Mouse (Mus musculus) erythroblast, embryonic 14.5 days (primary cell): ENCODE measurements around the gene Snapin.

Experiments used
- GATA1 ChIP-seq: IDR thresholded peaks from 2 replicates; pipeline ENCODE4 v1.6.1; 2012; ENCODE audit warnings: low read length, inconsistent platforms, mixed read lengths
- TAL1 ChIP-seq: IDR thresholded peaks from 3 replicates; pipeline ENCODE4 v1.6.1; 2012; ENCODE audit warnings: low read length, inconsistent platforms, mixed read lengths

DNA sequence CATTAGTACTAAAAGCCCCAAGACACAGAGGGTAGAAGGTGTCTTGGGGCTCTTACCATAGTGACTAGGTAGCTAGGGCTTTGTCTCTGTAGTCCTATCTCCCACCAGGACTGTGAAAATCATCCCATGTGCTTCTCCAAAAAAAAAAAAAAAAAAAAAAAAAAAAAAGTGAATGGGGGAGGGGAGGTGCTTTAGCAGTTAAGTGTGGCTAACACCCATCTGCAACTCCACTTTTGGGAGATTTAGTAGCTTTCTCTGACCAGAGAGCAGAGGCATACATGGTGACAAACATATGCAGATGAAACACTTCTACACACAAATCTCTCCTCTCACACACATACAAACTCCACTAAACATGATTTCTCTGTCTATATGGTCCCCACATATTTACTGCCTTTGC, 6.8 kb upstream of the Snapin start:
- no peak for TF ChIP-seq GATA1
- TF ChIP-seq TAL1, result no peak
